Mouse (Mus musculus): ENCODE measurements around the gene Enho.

GRCm38 (mm10) chr4:41648157-41648556 is 8.0 kb upstream of the Enho start:
- TF ChIP-seq CTCF (IDR thresholded peaks at IDR 0.05; ENCODE audit: extremely low read depth, insufficient read depth, low read length), result no peak
- no peak for TF ChIP-seq POLR2A (IDR thresholded peaks at IDR 0.05; ENCODE audit: extremely low read depth, insufficient read depth, low read length)

Measured in cortical plate, adult 2 months (tissue).